Mouse (Mus musculus) splenic B cell, adult 2 months (primary cell): Measurements from ENCODE around the gene Rnf207.

Experiments
- DNase-seq: peaks from one replicate; pipeline ENCODE4 v3.0.0-alpha.2; 2011; ENCODE audit warnings: low read depth, low spot score
- H3K27me3 ChIP-seq: 2 replicates; pipeline ENCODE4 v1.6.1; 2012; ENCODE audit warnings: mild to moderate bottlenecking, low read length, moderate library complexity, mixed read lengths; ENCODE audit not compliant: control insufficient read depth, poor library complexity, insufficient read depth, severe bottlenecking
- H3K36me3 ChIP-seq: 2 replicates; pipeline ENCODE4 v1.6.1; 2012; ENCODE audit warnings: mild to moderate bottlenecking, low read length, moderate library complexity, mixed read lengths; ENCODE audit not compliant: control insufficient read depth, poor library complexity, insufficient read depth, severe bottlenecking

Gene Rnf207

DNA sequence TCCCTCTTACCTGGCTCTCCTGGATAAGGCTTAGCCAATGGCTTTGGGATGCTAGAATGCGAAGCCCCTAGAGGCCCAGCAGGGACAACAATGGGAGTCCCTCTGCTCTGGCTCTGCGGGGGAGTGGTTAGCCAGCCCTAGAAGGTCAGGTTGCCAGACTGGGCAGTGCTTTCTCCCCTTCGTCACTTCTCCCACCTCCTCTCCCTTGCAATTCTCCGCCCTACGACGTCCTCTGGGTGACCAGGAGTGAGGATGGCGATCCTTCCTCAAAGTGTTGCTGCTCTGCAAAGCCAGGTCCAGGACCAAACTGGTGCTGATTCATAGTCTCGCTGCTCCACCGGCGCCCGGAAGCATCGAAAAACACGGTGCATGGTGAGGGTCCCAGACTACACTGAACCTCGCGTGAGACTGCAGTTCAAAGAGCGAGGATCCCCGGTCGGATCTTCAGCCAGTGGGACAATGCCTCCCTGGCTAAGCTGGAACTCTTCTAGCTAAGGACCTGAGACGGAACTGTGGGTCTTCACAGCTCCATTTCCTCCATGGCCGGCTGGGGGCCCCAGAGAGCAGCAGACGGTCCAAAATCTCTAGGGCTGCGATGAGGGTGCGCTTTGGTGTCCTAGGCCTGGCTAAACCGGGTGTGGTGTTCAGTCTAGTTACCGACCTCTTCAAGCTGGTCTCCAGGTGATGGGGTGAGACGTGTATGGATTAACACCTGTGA is at the start of gene Rnf207:
TSS of gene Rnf207 (minus strand) at position 477 of the 718 bp plus-strand sequence.
- no peaks in the 10 kb centered on the region for H3K36me3 ChIP-seq
- DNase-seq, result peak; percentile 71
- H3K27me3 ChIP-seq, result no peaks in the 10 kb centered on the region

- no peak for DNase-seq
- H3K36me3 ChIP-seq, result no peaks in the 10 kb centered on the region
- no peaks in the 10 kb centered on the region for H3K27me3 ChIP-seq
Observed at GRCm38 (mm10) chr4:152365228-152365627, 46.4 kb upstream of the Rnf207 start.

DNA sequence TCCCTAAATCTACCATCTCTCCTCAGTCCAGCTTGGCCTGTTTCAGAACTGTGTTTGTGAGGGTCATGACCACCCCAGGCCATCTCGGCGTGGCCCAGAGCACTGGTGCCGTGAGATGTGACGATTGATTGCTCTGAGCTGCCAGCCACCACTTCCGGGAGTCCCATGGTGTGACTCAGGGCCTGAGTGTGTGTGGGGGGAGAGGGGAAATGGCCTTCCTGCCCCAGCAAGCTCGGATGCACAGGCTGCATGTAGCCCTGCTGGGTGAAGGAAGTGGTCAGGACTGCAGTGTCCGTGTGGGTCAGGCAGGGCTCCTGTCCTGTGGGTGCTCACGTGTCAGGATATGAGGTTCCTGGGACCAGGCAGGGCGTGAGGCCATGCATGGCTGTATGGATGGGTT is 43.4 kb upstream of the Rnf207 start:
- H3K36me3 ChIP-seq, result no peaks in the 10 kb centered on the region
- DNase-seq, result peak; percentile 35
- H3K27me3 ChIP-seq, result no peaks in the 10 kb centered on the region

DNA sequence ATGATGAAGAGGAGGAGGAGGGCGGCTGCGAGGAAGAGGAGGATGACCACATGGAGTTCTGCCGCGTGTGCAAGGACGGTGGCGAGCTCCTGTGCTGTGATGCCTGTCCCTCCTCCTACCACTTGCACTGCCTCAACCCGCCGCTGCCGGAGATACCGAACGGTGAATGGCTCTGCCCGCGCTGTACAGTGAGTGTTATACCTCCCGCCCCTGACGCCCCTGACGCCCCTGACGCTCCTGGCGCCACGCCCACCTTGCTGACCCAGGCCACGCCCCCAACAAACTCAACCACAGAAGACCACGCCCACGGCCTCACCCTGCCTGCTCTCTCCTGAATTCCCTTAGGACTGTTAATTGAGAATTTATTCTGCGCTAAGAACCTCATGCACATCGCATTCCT is 42.1 kb upstream of the Rnf207 start:
- Histone ChIP-seq H3K27me3 (no peaks in the 10 kb centered on the region), H3K36me3 (no peaks in the 10 kb centered on the region)
- peak; percentile 45 for DNase-seq

DNA sequence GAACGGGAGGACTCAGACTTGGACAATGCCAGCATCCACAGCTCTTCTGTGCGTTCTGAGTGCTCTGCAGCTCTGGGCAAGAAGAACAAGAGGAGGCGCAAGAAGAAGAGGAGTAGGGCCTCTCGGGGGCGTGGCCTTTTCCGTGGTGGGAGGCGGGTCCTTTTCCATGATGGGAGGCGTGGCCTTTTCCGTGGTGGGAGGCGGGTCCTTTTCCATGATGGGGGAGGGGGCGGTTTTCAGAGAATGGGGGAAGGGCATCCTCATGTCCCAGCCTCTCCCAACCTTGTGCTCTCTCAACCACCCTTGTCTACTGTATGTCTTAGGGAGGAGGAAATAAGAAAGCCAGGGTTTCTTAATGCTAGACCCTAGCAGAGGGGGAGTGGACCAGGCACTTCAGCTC is 40.9 kb upstream of the Rnf207 start:
- DNase-seq, result no peak
- H3K27me3 ChIP-seq, result no peaks in the 10 kb centered on the region
- no peaks in the 10 kb centered on the region for H3K36me3 ChIP-seq

DNA sequence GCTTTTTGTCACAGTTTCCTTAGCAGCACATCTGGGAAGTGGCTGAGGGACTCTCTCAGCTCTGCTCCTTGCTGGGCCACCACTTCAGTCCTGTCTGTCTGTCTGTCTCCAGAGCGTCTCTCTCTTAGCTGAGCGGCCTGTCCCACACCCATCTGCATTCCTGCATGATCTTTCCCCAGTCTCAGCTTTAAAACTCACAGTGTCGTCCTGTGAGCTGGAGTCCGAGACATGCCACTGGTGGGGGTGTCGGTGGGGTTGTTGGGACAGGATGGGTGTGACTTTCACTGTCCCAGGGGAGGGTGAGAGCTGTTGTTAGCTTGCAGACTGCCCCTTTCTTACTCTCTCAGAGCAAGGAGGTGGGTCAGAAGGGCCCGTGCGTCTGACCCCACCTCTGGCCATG is 36.9 kb upstream of the Rnf207 start:
- DNase-seq, result no peak
- Histone ChIP-seq H3K36me3 (no peaks in the 10 kb centered on the region), H3K27me3 (no peaks in the 10 kb centered on the region)

- no peaks in the 10 kb centered on the region for H3K36me3 ChIP-seq
- no peaks in the 10 kb centered on the region for H3K27me3 ChIP-seq
- no peak for DNase-seq
Observed at GRCm38 (mm10) chr4:152353886-152354637, 35.3 kb upstream of the Rnf207 start.

GRCm38 (mm10) chr4:152351422-152352305 is 32.9 kb upstream of the Rnf207 start:
- no peaks in the 10 kb centered on the region for H3K27me3 ChIP-seq

GRCm38 (mm10) chr4:152350722-152351421 is 32.1 kb upstream of the Rnf207 start:
- no peak for DNase-seq
- Histone ChIP-seq H3K36me3 (no peaks in the 10 kb centered on the region), H3K27me3 (no peaks in the 10 kb centered on the region)

More at GRCm38 (mm10) chr4:152351422-152352305, 32.9 kb upstream of the Rnf207 start:
- no peak for DNase-seq
- H3K36me3 ChIP-seq, result no peaks in the 10 kb centered on the region

DNA sequence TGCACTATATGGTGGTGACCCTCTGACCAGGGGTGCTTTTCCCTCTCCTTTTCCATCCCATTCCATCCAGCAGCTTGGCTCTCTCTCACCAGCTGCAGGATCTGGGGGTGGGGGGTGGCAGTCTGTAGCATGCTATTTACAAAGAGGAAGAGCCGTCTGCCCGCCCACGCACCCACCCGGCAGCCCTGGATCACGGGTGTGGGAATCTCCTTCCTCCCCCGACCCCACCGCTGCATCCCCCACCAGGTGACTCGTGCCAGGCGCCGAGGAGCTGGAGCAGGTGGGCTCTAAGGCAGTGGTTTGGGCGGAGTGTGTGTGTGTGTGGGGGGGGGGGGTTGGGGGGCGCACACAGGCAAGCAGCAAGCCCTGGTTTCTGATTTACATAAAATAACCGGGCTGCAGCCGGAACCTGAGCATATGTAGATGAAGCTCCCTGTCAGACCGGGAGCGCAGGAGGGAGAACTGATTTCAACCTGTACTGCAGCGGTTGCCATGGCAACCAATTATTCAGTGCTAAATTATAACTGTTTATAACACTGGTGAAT is 31.1 kb upstream of the Rnf207 start:
- no peaks in the 10 kb centered on the region for H3K36me3 ChIP-seq
- H3K27me3 ChIP-seq, result no peaks in the 10 kb centered on the region
- peak; percentile 20 for DNase-seq

DNA sequence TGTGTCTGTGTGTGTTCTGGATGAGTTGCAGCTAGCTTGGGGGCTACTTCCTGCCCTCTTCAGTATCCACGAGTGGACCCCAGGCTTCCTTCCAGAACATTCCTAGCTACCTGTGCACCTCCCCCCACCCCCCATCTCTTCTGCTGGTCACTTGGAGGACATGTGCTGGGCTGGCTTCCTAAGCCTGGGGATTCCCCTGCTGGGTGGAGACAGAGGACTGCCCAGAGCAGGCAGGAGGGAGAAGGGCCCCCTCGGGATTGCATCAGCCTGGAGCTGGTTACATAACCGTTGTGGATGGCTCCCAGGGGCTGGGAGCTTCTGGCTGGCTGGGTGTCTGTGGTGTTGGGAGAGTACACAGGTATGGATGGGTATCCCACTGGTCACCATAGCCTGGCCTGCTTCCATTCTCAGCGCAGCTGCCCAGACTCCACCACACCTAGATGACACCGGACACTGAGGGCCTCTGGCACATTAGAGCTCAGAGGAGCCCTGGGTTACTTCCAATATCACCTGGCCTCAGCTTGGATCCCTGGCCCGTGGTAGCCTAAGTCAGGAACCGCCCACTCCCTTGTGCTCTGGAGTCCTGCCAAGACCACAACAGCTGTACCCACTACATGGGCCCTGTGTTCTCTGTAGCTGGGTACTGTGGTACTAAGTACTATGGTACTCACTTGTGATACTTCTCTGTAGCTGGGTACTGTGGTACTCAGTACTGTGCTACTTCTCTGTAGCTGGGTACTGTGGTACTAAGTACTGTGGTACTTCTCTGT is 26.5 kb upstream of the Rnf207 start:
- Histone ChIP-seq H3K27me3 (no peaks in the 10 kb centered on the region), H3K36me3 (no peaks in the 10 kb centered on the region)
- no peak for DNase-seq

DNA sequence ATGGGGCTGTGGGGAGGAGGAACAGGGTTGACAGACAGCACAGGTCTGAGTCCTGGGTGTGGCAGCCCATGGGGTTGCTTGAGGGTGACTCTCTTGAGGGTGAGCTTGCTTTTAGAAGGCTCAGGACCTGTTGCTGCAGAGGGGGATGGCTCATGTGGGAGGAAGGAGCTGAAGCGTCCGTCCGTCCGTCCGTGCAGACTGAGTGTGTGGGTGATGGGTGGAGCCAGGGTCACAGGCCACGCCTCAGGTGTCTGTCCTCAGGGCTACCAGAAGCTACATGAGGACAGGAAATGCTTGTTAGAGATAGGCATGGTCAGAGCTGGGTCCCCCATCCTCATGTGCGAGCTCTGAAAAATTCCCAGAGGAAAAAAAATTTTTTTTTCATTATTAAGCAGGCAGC is 25.9 kb upstream of the Rnf207 start:
- Histone ChIP-seq H3K27me3 (no peaks in the 10 kb centered on the region), H3K36me3 (no peaks in the 10 kb centered on the region)
- no peak for DNase-seq

- DNase-seq, result peak; percentile 46
- Histone ChIP-seq H3K36me3 (no peaks in the 10 kb centered on the region), H3K27me3 (no peaks in the 10 kb centered on the region)
Observed at GRCm38 (mm10) chr4:152343296-152343695, 24.5 kb upstream of the Rnf207 start.
